Mouse (Mus musculus) CH12.LX (cell line): ENCODE measurements around the gene Csnk1g1.

Experiments
- CHD2 ChIP-seq: IDR thresholded peaks from 2 replicates; pipeline ENCODE4 v1.6.1; 2011; ENCODE audit warnings: low read length, improper control_type of control experiment
- CTCF ChIP-seq, 2 experiments: IDR thresholded peaks in 1 of 2; conservative IDR thresholded peaks in 1 of 2; 2 replicates each; pipeline ENCODE4 v1.5.1; 2011 to 2012; ENCODE audit warnings: low read depth in 2 of 2, low read length in 2 of 2, improper control_type of control experiment in 1 of 2, inconsistent platforms in 1 of 2, mild to moderate bottlenecking in 1 of 2, moderate library complexity in 1 of 2
- E2F4 ChIP-seq: IDR thresholded peaks from 2 replicates; pipeline ENCODE4 v1.6.1; 2011; ENCODE audit warnings: low read depth, low read length, improper control_type of control experiment; ENCODE audit not compliant: insufficient replicate concordance
- EP300 ChIP-seq: IDR thresholded peaks from 2 replicates; pipeline ENCODE4 v1.6.1; 2011; ENCODE audit warnings: low read length, improper control_type of control experiment
- HCFC1 ChIP-seq: IDR thresholded peaks from 2 replicates; pipeline ENCODE4 v1.6.1; 2012; ENCODE audit warnings: low read depth, mild to moderate bottlenecking, inconsistent platforms, low read length, improper control_type of control experiment
- IRF4 ChIP-seq: IDR thresholded peaks from 2 replicates; pipeline ENCODE4 v1.6.1; 2014; ENCODE audit warnings: low read depth, mild to moderate bottlenecking, inconsistent platforms, low read length, improper control_type of control experiment
- JUND ChIP-seq: conservative IDR thresholded peaks from 2 replicates; pipeline ENCODE4 v1.6.1; 2011; ENCODE audit warnings: low read depth, low read length, improper control_type of control experiment
- MAFK ChIP-seq: IDR thresholded peaks from 2 replicates; pipeline ENCODE4 v1.6.1; 2011; ENCODE audit warnings: low read length, improper control_type of control experiment; ENCODE audit not compliant: insufficient replicate concordance
- MAX ChIP-seq: IDR thresholded peaks from 2 replicates; pipeline ENCODE4 v1.6.1; 2011; ENCODE audit warnings: low read length, improper control_type of control experiment
- NRF1 ChIP-seq: IDR thresholded peaks from 2 replicates; pipeline ENCODE4 v1.6.1; 2014; ENCODE audit warnings: low read depth, mild to moderate bottlenecking, inconsistent platforms, low read length, improper control_type of control experiment, moderate library complexity
- POLR2A ChIP-seq: IDR thresholded peaks from 2 replicates; pipeline ENCODE4 v1.6.1; 2011; ENCODE audit warnings: low read depth, mild to moderate bottlenecking, improper control_type of control experiment, low read length
- POLR2AphosphoS2 ChIP-seq: IDR thresholded peaks from 2 replicates; pipeline ENCODE4 v1.6.1; 2011; ENCODE audit warnings: low read depth, low read length, improper control_type of control experiment
- TCF12 ChIP-seq: IDR thresholded peaks from 2 replicates; pipeline ENCODE4 v1.6.1; 2014; ENCODE audit warnings: low read depth, mild to moderate bottlenecking, inconsistent platforms, low read length, improper control_type of control experiment
- ZKSCAN1 ChIP-seq: IDR thresholded peaks from 2 replicates; pipeline ENCODE4 v1.6.1; 2012; ENCODE audit warnings: low read depth, inconsistent platforms, low read length, improper control_type of control experiment, borderline replicate concordance

DNA sequence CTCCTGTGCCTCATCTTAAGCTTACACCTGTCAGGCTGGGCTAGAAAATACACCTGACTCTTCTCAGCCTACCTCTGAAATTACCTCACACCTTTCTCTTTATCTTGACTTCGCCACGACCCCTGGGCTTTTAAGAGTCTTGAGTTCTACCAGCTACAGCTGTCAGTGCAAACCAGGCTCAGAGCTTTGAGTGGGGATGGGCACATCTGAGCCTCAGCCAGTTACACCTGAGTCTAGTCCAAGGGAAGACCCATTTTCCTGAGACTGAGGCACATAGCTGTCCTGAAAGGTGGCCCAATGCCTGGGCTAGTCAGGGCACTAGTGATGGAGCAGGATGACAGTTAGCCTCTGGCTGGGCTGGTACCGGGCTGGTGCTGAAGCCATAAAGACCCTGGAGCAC is 158.1 kb downstream of the Csnk1g1 start:
- TF ChIP-seq E2F4 = no peak
- no peak for TF ChIP-seq HCFC1
- TF ChIP-seq IRF4 = no peak
- TF ChIP-seq POLR2A = no peak
- TF ChIP-seq CTCF (conservative IDR thresholded peaks at IDR 0.05 in 1 of 2, IDR thresholded peaks at IDR 0.05 in 1 of 2; ENCODE audit: low read depth in 2 of 2, low read length in 2 of 2) = no peak
- no peak for TF ChIP-seq MAX
- no peak for TF ChIP-seq MAFK
- TF ChIP-seq POLR2AphosphoS2 = no peak
- no peak for TF ChIP-seq CHD2
- TF ChIP-seq TCF12 = no peak
- TF ChIP-seq ZKSCAN1 = no peak
- TF ChIP-seq NRF1 = no peak
- no peak for TF ChIP-seq JUND
- no peak for TF ChIP-seq EP300
